Mouse (Mus musculus): ENCODE measurements around the gene Ankrd53. TPM values are rescaled to one million over a fixed set of nuclear protein-coding genes. Genes with fewer than 3 reads are reported as not detected.

Ankrd53 gene
- not detected for total RNA-seq (2023)

GRCm38 (mm10) chr6:83762344-83762743 is at the start of gene Ankrd53:
Gene Ankrd53, plus strand, starts transcription at chr6:83762644.

GRCm38 (mm10) chr6:83742761-83743160 is 19.7 kb upstream of the Ankrd53 start, which contains the start of gene Atp6v1b1:
Gene Atp6v1b1, plus strand, starts transcription at chr6:83742990.

GRCm38 (mm10) chr6:83775638-83776293 is 13.3 kb downstream of the Ankrd53 start, which contains the start of gene Tex261:
Gene Tex261, minus strand, starts transcription at chr6:83775813.

DNA sequence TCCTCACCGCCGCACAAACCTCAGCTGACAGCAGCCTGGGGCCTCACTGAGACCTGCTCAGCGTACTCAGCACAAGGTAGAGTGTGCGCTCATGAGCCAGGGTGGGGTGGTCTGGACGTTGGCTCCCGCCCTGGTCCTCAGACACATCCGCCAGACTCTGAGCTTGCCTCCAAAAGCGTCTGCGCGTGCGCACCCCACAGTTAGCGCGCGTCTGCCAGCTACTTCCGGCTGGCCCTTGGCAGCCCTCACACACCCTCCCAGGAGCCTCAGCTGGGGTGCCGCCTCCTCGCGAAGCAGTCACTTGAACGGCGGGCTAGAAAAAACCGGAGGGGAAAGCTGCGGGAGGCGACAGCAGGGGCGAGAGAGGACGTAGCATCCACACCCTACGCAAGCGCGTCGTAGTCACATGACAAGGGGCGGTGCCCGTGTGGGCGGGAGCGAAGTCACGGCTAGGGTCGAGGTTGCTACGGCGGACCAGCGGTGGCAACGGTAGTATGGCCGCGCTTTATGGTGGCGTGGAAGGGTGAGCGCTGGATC is 32.4 kb downstream of the Ankrd53 start, which contains the start of gene Nagk:
Nagk (plus strand) TSS at position 223 of the 537 bp plus-strand sequence.

Other genes starting within 250 kb of the Ankrd53 start
- not detected for gene Actg2, start 226.4 kb upstream of the Ankrd53 start, total RNA-seq (2023)
- gene Stambp, start 189.9 kb upstream of the Ankrd53 start, total RNA-seq (2023), result 19.0 TPM
- gene Clec4f, start 106.5 kb upstream of the Ankrd53 start, total RNA-seq (2023), result not detected
- not detected for gene Cd207, start 84.8 kb upstream of the Ankrd53 start, total RNA-seq (2023)
- not detected for gene Vax2, start 51.4 kb upstream of the Ankrd53 start, total RNA-seq (2023)
- not detected for gene Atp6v1b1, start 19.7 kb upstream of the Ankrd53 start, total RNA-seq (2023)
- gene Tex261, start 13.2 kb downstream of the Ankrd53 start, total RNA-seq (2023), result 53.2 TPM
- 9.6 TPM for gene Nagk, start 32.3 kb downstream of the Ankrd53 start, total RNA-seq (2023)
- gene Paip2b, start 69.1 kb downstream of the Ankrd53 start, total RNA-seq (2023), result 76.6 TPM
- gene Zfp638, start 104.5 kb downstream of the Ankrd53 start, total RNA-seq (2023), result 128 TPM
- 0.26 TPM for gene Dysf, start 245.9 kb downstream of the Ankrd53 start, total RNA-seq (2023)

All from CD4-positive naive resting alpha-beta T cell, adult 76 days (primary cell).